Mouse (Mus musculus) bone marrow, adult 2 months (tissue): ENCODE results near the gene Slc35f4. TPM values are rescaled to one million over a fixed set of nuclear protein-coding genes. Genes with fewer than 3 reads are reported as not detected.

Source experiments
- H3K27ac ChIP-seq: fragments of 200-500 bp; 2 replicates; pipeline ENCODE4 v1.5.1; 2012; ENCODE audit warnings: low read depth, mild to moderate bottlenecking, control low read depth, inconsistent platforms, low read length; ENCODE audit not compliant: control insufficient read depth, poor library complexity, insufficient read depth
- H3K4me1 ChIP-seq: fragments of 200-500 bp; 2 replicates; pipeline ENCODE4 v1.6.1; 2011; ENCODE audit warnings: low read length; ENCODE audit not compliant: control insufficient read depth, insufficient read depth
- H3K4me3 ChIP-seq: fragments of 200-500 bp; replicated peaks from 2 replicates; pipeline ENCODE3; 2011; ENCODE audit warnings: mild to moderate bottlenecking, low read depth, low read length, control low read depth; ENCODE audit not compliant: control insufficient read depth
- CTCF ChIP-seq: fragments of 200-500 bp; IDR thresholded peaks from 2 replicates; pipeline ENCODE4 v1.5.1; 2011; ENCODE audit warnings: low read length, control low read depth; ENCODE audit not compliant: control insufficient read depth, insufficient read depth
- POLR2A ChIP-seq: fragments of 200-500 bp; IDR thresholded peaks from 2 replicates; pipeline ENCODE4 v1.6.1; 2011; ENCODE audit warnings: low read depth, mild to moderate bottlenecking, control low read depth, low read length, borderline replicate concordance; ENCODE audit not compliant: control insufficient read depth
- WGBS: fragments of 180-500 bp; shearing (Covaris S2); methylation state at CpG from one replicate; pipeline ENCODE4 v1.1.7; 2018; 5-methylcytosine and 5-hydroxymethylcytosine counted together
- polyA plus RNA-seq: library from polyadenylated mRNA; stranded (reverse); fragments of >200 nt; gene quantifications from 2 replicates; pipeline ENCODE4 v1.2.4, GENCODE M21; 2011; ENCODE audit warnings: low replicate concordance; ENCODE audit not compliant: missing spikeins, insufficient read depth, insufficient read length

Slc35f4 gene
- polyA plus RNA-seq, 1 experiment = not detected

DNA sequence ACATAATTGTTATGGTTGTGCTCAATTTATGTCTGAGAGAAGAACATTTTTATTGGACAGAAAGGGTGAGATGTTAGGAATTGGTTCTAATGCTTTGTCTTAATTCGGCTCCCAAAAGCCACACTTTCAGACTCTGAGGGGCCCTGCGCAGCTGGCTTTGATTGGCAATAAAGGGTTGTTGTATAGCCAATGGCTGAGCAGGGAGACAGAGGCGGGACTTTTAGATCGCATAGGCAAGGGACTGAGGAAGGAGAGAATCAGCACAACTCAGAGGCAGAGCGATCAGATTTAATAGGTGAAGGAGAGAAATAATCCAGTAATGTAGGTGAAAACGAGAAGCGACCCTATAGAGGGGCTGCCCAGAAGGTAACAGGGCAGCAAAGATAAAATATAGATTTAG, 79.4 kb downstream of the Slc35f4 start:
- Histone ChIP-seq H3K4me3 (no peak overlapping the region), H3K27ac (no peak overlapping the region), H3K4me1 (no peaks in the 10 kb centered on the region)
- WGBS = 45% methylated on average over 7 of the region's 7 CpGs
- TF ChIP-seq POLR2A (no peak), CTCF (no peak)

DNA sequence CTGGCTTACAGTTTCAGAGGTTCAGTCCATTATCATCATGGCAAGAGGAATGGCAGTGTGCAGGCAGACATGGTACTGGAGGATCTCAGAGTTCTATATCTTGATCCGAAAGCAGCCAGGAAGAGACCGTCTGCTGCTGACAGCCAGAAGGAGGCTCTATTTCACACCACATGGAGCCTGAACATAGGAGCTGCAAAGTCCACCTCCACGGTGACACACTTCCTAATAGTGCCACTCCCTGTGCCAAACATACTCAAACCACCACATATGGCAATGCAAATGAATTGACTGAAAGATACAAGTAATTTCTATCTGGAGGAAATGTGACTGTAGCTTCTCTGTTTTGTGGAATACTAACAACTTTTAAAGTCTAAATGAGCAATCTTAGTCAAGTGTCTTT, 89.0 kb downstream of the Slc35f4 start:
- Histone ChIP-seq H3K27ac (no peak overlapping the region), H3K4me1 (no peaks in the 10 kb centered on the region), H3K4me3 (no peak overlapping the region)
- WGBS = 82% methylated on average over 3 of the region's 3 CpGs
- no peak for TF ChIP-seq CTCF

DNA sequence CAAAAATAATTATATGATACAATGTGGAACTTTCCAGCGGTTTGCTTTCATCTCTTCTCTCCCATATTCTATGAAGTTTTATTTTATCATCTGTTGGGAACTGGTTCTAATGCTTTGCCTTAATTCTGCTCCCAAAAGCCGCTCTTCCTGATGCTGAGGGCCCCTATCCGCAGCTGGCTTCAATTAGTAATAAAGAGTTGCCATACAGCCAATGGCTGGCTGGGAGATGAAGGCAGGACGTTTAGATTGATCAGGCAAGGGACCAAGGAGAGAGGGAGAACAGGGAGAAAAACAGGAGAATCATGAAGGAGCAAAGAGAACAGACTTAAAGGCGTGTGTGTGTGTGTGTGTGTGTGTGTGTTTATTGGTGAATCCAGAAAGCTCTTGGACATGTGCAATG, 94.0 kb downstream of the Slc35f4 start:
- WGBS = 70% methylated on average over 5 of the region's 5 CpGs

DNA sequence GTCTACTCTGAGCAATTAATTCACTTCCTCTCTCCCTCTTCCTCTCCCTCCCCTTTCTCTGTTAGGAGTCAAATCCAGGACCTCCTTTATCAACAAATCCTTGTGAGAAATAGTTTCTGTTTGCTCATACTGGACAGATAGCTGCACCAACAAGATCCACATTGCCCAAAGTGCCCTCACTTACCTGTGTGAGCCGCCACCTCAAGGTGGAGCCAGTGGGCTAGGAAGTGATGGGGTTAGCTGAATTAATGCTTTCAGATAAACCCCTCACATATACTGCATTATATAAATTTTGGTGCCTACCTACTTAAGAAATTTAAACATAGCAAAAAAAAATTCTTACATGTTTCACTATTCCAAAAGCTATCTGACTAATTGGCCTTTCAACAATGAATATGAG, 133.4 kb downstream of the Slc35f4 start:
- no peaks in the 10 kb centered on the region for H3K4me1 ChIP-seq
- no peak overlapping the region for H3K4me3 ChIP-seq
- H3K27ac ChIP-seq = no peak overlapping the region
- TF ChIP-seq POLR2A = no peak
- TF ChIP-seq CTCF = no peak
- 37% methylated on average over 1 of the region's 1 CpGs for WGBS

More for the DNA sequence above, 94.0 kb downstream of the Slc35f4 start:
- Histone ChIP-seq H3K4me1 (no peaks in the 10 kb centered on the region), H3K4me3 (no peak overlapping the region), H3K27ac (no peak overlapping the region)
- no peak for TF ChIP-seq POLR2A
- TF ChIP-seq CTCF = no peak

DNA sequence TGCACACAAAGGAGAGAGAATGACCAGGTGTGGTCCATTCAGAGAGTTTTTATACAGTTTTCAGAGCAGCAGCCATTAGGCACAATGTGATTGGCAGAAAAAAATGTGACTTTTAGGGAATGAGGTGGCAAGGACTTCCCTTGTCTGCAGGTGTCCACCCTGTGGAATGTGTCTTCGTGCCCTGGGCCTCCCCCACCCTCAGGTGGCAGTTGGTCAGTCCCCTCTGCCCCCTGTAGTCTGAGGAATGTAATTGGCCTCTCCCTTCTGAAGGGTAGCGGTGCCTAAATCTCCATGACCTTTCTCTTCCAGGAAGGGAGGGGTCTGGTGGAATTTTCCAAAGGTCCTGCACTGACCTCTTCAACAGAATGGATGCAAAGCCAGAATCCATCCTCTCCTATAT, 163.7 kb downstream of the Slc35f4 start:
- no peak overlapping the region for H3K27ac ChIP-seq
- TF ChIP-seq POLR2A (no peak), CTCF (no peak)
- 54% methylated on average over 2 of the region's 2 CpGs for WGBS
- H3K4me3 ChIP-seq = no peak overlapping the region
- no peaks in the 10 kb centered on the region for H3K4me1 ChIP-seq

DNA sequence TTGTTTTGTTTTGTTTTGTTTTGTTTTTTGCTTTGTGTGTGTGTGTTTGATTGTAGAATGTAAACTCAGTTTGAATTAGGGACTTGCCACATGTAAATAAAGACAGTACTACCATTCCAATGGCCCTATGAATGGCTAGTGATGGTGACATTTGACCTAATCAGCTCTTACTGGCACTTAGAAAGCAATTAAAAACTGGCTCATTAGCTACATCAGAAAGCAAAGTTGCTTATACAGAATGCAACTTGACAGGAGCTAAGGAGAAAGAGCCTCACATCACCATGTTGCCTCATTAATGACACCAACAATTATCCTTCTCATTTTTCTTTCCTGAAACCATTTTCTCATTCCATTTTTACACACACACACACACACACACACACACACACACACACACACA, 170.3 kb downstream of the Slc35f4 start:
- H3K27ac ChIP-seq = no peak overlapping the region
- TF ChIP-seq CTCF (no peak), POLR2A (no peak)
- no peaks in the 10 kb centered on the region for H3K4me1 ChIP-seq
- no peak overlapping the region for H3K4me3 ChIP-seq

DNA sequence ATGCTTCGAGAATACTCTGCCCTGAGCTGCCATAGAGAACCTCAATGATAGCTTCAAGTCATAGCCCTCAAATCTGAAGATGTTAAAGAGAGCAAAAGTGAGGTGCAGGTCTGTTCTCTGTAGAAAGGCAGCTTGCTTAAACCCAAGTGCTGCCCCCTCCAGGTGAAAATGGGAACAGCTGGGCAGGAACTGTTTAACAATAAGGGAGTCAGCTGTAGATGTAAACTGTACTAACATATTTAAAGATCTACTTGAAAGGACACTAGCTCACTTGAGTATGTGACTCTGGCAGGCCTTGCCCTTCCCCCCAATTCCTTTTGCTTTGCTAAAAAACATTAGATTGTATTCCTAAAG, 177.0 kb downstream of the Slc35f4 start:
- Histone ChIP-seq H3K4me1 (no peaks in the 10 kb centered on the region), H3K27ac (no peak overlapping the region), H3K4me3 (no peak overlapping the region)
- TF ChIP-seq CTCF = no peak
- no peak for TF ChIP-seq POLR2A
- WGBS = 69% methylated on average over 1 of the region's 1 CpGs

DNA sequence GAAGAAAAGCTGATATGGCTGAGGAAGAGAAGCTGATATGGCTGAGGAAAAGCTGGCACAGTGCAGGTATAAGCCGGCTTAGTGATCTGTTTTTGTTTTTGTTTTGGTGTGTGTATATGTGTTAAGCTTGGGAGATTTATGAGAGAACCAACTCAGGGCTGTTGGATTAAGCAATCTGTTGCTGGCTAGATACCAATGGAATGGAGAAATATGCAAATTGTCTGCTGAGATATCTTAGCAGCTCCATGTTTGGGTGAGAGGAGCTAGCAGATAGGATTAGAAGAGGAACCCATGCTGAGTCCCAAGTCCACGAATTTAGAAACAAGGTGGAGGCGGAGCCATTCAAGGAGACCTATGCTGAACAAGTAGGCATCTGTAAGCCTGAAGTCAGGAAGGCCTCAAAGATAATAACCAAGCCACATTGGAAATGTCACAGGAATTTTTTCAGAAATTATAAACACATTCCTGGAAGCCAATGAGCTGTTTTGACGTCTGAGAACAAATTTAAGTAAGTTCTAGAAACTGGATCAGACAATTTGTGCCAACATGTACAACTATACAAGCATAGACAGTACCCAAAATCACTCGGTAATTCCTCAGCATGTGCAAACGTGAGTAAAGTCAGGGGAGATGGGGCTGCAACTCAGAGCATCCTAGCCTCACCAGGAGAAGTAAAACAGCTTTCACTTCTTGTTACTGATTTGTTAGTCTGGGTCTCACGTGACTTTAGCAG, 177.5 kb downstream of the Slc35f4 start:
- Histone ChIP-seq H3K4me1 (no peaks in the 10 kb centered on the region), H3K27ac (no peak overlapping the region), H3K4me3 (no peak overlapping the region)
- TF ChIP-seq CTCF (no peak), POLR2A (no peak)
- 61% methylated on average over 7 of the region's 7 CpGs for WGBS

DNA sequence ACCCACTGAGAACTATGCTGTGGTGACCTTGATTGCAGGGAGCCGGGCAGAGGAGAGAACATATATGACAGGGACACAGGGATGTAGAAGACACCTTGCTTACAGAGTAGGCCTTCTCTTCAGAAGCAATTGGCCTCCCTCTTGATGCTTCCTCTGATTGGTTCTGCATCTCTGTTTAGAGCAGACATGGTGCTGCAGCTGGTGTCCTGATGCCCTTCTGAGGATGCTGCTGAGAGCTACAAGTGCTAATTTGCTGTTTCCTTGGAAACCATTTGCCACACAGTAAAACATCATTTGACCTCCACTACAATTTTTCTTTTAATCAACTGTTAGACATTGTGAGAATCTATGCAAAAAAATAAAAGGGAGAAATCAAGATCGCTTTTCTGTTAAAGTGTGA, 180.0 kb downstream of the Slc35f4 start:
- Histone ChIP-seq H3K27ac (no peak overlapping the region), H3K4me3 (no peak overlapping the region), H3K4me1 (no peaks in the 10 kb centered on the region)
- 78% methylated on average over 2 of the region's 2 CpGs for WGBS
- TF ChIP-seq CTCF (no peak), POLR2A (no peak)
